In genomic region chr7:91442447-91443376, GRCm38 (mm10) we compare ENCODE assay signal across 10 mouse cellular contexts.
DNase-seq lines count a peak whose midpoint lies in the region; ATAC-seq lines count a peak whose summit lies in the region.
"Had no signal": no experiment of that assay in that cellular context is flagged by ENCODE, and none has a peak within 500 bp of the region (broad histone marks: within the 10 kb centered on the region; RNA-seq: fewer than 3 reads in every experiment).

No protein-coding gene starts in this region.

- no peaks in the 10 kb centered on the region for H3K9me3 ChIP-seq in midbrain, embryonic 13.5 days
- H3K9me3 ChIP-seq in kidney, embryonic 16.5 days (ENCODE audit: low read length) = no peaks in the 10 kb centered on the region

- no peaks in the 10 kb centered on the region for H3K27me3 ChIP-seq in midbrain, embryonic 13.5 days
- H3K27me3 ChIP-seq in kidney, embryonic 16.5 days (ENCODE audit: insufficient read depth, low read length) = no peaks in the 10 kb centered on the region

- WGBS in midbrain, embryonic 13.5 days = 44% methylated on average over 11 of the region's 11 CpGs
- 67% methylated on average over 11 of the region's 11 CpGs for WGBS in kidney, embryonic 16.5 days

- DNase-seq in layer of hippocampus, adult 11-12 months (ENCODE audit: low spot score) = peak; percentile 41
- DNase-seq in layer of hippocampus, postnatal 10 days (ENCODE audit: low spot score in 2 of 2) = no peak
- DNase-seq in frontal cortex, postnatal 10 days (ENCODE audit: low spot score in 2 of 2) = peak; percentile 25 to 33
- DNase-seq in right cerebral cortex, postnatal 36 days (ENCODE audit: low spot score in 2 of 2) = peak; percentile 46 to 64
- DNase-seq in embryo, embryonic 10.5 days (ENCODE audit: low spot score) = no peak
- no peak for DNase-seq in testis, postnatal 14 days (ENCODE audit: low spot score)
- DNase-seq: gastrocnemius, postnatal 14 days; lung, embryonic 14.5 days had no signal

- H3K4me3 ChIP-seq in midbrain, embryonic 13.5 days (replicated peaks) = no peak overlapping the region
- H3K4me3 ChIP-seq in kidney, embryonic 16.5 days (ENCODE audit: low read length) = no peak overlapping the region

- H3K36me3 ChIP-seq in midbrain, embryonic 13.5 days = no peaks in the 10 kb centered on the region
- no peaks in the 10 kb centered on the region for H3K36me3 ChIP-seq in kidney, embryonic 16.5 days (ENCODE audit: insufficient read depth, low read length)

- no peak overlapping the region for H3K9ac ChIP-seq in midbrain, embryonic 13.5 days (replicated peaks)
- H3K9ac ChIP-seq in kidney, embryonic 16.5 days (replicated peaks; ENCODE audit: low read length) = no peak overlapping the region
- H3K9ac ChIP-seq: lung, embryonic 14.5 days had no signal

- ATAC-seq in midbrain, embryonic 13.5 days = peak; percentile 92
- ATAC-seq in kidney, embryonic 16.5 days (ENCODE audit: low FRiP score, low TSS enrichment) = no peak

- peak overlapping the region; percentile 78 for H3K27ac ChIP-seq in midbrain, embryonic 13.5 days
- H3K27ac ChIP-seq in kidney, embryonic 16.5 days (ENCODE audit: low read length) = no peak overlapping the region

- H3K4me2 ChIP-seq in midbrain, embryonic 13.5 days (replicated peaks) = peak overlapping the region; percentile 6; the same call in 1 of the 2 replicates
- H3K4me2 ChIP-seq in kidney, embryonic 16.5 days (replicated peaks; ENCODE audit: low read depth, low read length) = no peak overlapping the region
- H3K4me2 ChIP-seq: lung, embryonic 14.5 days had no signal

- peaks cover 17% of the 10 kb centered on the region for H3K4me1 ChIP-seq in midbrain, embryonic 13.5 days (replicated peaks)
- H3K4me1 ChIP-seq in kidney, embryonic 16.5 days (ENCODE audit: insufficient read depth, low read length) = no peaks in the 10 kb centered on the region

Comparison
In these comparisons a context has a peak if more than half of its experiments do, and no peak if none do; other contexts are left out.
1. DNase-seq: peak in layer of hippocampus, adult 11-12 months (single experiment), frontal cortex, postnatal 10 days (2 of 2) and right cerebral cortex, postnatal 36 days (2 of 2); none in layer of hippocampus, postnatal 10 days (0 of 2), embryo, embryonic 10.5 days (single experiment) and testis, postnatal 14 days (single experiment).